Mouse (Mus musculus) A20 (cell line): ENCODE measurements around the gene Dscam.

Experiments used
- DNase-seq: peaks from one replicate; pipeline ENCODE4 v3.0.0-alpha.2; 2011; ENCODE audit warnings: low read depth, low spot score

Dscam gene

DNA sequence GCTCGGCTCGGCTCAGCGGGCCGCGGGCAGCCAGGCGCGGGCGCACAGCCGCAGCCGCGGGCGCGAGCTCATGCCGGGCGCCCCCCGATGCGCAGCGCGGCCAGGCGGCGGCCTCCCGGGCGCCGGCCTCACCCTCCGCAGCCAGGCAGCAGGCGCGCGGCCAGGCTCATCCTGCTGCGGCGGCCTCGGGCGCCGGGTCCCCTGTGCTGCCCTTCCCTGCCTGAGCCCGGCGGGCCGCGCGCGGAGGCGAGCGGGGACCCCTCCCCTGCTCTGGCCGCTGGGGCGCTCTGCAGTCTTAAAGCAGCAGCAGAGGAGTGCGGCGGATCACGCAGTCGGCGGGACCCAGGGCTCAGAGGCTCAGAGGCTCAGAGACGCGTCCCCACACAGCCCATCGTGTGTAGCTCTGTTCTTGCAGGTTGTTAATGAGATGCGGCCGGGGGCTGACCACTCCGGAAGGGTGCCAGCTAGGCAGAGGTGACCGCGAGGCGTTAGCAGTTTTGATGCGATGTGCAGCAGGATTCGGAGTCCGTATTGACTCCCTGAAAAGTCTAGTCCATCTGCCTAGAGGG, at the start of gene Dscam:
Gene Dscam, minus strand, starts transcription at position 240 of the 569 bp plus-strand sequence.
- no peak for DNase-seq

- no peak for DNase-seq
Observed at GRCm38 (mm10) chr16:97219381-97219780, 48.8 kb upstream of the Dscam start.

- no peak for DNase-seq
Observed at GRCm38 (mm10) chr16:97209997-97210396, 39.4 kb upstream of the Dscam start.

DNA sequence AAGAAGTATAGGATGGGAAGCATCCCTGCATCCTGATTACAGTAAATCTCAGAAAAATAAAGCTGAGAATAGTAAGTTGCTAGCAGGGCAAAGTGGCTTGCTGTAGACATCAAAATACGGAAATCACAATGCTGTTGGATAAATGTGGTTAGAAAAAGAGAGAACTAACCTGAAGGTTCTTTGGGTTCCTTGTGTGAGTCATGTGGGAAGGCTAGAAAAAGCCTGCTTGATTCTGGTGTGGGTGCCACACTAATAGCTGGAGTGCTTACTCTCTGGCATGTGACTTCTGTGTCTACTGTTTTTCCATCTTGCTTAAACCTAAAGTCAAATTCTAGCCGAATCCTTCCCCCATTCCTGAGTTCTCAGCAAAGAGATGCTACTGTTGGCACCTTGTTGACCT, 37.7 kb upstream of the Dscam start:
- DNase-seq: no peak

GRCm38 (mm10) chr16:97204090-97204489, 33.5 kb upstream of the Dscam start:
- DNase-seq: peak; percentile 49

DNA sequence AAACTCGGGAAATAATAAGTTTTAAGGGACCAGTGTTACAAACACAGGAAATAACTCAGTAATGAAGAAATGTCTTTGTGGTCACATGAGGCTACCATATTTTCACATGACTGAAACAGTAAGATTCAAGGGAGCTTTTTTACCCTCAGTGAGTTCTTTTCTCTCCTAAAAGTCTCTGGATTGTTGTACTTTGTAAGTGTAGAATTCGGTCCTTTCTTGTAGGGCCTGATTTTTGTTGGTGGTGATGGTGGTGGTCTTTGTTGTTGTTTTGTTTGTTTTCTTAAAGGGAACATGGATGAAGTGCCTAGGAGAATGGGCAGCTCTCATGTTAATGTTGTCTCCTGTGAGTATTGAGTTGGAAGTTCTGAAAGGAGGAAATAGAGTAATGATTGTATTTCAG, 33.0 kb upstream of the Dscam start:
- DNase-seq: no peak

DNA sequence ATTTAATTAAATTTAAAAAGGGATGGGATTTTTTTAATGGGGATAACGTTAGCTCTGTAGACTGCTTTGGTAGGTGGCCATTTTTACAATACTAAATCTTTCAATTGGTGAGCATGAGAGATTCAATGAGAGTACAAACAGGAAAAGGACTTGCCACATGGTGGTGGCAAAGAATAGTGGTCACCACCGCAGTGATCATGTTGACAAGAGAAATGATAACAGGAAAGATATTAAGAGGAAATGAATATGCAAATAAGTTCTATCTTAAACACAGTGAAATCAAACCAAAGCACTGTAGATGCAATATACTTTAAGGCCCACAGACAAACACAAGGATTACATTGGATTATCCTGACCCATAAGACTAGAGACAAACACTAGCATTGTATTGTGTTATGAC, 24.1 kb upstream of the Dscam start:
- DNase-seq: no peak

DNA sequence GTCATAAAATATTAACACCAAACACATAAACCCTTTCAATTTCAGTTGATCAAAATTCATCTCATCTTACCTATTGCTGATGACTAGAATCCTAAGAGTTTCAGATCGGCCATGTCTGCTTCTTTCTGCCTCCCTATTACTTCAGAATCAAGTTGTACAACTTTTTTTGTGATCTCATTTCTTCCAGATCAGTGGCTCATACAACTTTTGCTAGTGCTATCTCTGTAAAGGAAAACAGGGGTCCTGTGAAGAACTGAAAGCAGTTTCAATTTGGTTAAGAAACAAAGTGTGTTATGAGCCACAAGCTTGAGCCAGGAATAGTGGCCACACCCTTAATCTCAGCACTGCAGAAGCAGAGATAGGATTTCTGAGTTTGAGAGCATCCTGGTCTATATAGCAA, 23.6 kb upstream of the Dscam start:
- no peak for DNase-seq

DNA sequence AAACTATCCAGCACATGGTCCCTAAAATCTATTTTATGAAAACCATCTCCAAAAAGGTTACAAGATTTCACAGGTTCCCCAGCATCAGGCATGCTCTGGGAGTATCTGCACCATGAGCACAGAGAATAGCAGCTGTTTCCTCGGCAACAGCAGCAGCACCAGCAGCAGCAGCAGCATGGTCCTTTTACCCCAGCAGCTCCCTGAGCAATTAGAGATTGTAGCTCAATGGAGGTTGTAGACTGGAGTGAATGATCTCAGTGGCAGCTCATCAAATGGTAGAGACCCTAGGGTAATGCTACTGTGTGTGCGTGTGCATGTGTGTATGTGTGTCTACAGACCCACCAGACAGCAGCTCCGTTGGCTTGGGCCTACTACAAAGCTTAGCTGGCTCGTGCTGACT, 21.7 kb upstream of the Dscam start:
- no peak for DNase-seq

- no peak for DNase-seq
Observed at GRCm38 (mm10) chr16:97190604-97191003, 20.1 kb upstream of the Dscam start.

DNA sequence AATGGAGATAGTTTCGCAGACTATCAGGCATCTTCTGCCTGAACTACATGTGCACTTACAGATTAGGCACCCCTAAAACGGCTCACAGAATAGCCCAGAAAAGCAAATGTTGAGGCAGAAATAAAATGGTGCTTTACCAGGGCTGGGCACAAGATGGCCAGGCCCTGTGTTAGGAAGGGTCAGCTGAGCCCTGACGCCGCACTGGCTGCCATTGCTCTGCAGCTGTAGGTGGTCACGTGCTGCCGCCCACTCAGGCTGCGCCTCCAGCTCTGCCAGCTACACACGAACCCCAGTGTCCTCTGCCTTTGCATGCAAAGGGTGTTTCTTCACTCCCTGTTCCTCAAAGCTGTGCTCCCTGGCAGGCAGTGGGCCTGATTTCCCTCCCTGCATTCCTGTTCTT, 948 bp upstream of the Dscam start:
- no peak for DNase-seq

- DNase-seq: no peak
Observed at GRCm38 (mm10) chr16:97169901-97170512, 545 bp downstream of the Dscam start.

- DNase-seq: no peak
Observed at GRCm38 (mm10) chr16:97168614-97169013, 1.9 kb downstream of the Dscam start.

- DNase-seq: no peak
Observed at GRCm38 (mm10) chr16:97168030-97168429, 2.5 kb downstream of the Dscam start.

DNA sequence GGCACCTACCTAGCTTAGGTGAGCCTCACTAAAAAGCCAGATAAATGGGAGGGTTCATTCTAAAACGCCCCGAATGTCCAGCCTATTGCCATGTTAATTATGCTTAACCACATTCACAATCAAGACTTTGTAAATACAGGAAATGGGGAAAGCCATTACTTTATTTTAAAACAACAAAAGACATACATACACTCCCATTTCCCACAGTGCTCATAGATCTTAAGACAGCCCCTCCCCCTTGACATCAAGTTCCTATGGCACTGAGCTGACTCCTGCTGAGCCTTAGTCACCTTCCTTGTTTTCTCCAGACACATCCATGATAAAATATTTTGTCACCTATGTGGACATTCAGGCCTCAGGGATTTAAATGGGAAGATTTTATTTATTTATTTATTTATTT, 4.4 kb downstream of the Dscam start:
- DNase-seq: no peak

DNA sequence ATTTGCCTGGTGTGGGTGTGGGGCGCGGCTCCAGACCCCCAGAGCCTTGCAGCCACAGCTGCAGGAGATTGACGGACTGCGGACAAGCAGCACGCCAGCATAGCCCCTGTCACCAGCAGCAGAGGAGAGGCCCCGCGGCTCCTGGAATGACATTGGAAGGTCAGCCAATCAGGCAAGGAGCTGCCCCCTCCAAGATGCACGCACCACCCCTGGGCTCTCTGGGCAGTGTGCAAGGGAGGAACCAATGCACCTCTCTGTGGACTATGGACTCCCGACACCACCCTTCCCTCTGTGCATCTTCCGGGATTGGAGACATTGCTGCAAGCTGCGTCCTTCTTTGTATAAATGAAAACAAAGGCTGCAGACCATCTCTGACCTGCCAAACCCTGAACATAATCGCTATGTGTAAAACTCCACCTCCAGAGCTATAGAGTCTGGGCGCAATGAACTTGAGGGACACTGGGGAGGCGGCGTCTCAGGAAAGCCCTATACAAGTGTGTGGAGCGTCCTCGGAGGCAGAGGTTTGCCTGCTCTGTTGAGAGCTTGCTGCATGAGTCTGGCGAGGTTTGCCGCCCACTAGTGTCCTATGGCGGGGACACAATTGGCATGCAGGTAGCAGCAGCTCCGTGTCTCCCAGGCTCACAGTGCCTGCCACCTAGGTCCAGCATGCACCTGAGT, 5.0 kb downstream of the Dscam start:
- DNase-seq: no peak

DNA sequence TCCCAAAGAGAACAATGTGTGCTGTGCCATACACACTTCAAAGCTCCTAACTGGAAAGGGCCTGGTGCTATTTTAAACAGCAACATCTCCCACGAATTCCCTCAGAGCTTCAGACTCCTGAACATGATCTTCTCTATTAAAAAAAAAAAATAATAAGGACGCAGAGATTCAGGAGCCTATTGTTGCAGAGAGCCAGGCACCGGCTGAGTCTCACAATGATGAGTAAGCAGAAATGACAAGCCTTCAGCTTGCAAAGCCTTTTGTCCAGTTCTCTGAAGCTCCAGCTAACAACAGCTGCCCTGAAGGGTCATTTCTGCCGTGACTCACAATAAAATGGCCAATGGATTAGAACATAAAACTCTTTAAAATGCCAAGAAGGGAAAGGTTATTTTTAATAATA, 12.3 kb downstream of the Dscam start:
- no peak for DNase-seq

GRCm38 (mm10) chr16:97144544-97145194, 25.9 kb downstream of the Dscam start:
- DNase-seq: no peak

GRCm38 (mm10) chr16:97141943-97142342, 28.6 kb downstream of the Dscam start:
- DNase-seq: no peak

DNA sequence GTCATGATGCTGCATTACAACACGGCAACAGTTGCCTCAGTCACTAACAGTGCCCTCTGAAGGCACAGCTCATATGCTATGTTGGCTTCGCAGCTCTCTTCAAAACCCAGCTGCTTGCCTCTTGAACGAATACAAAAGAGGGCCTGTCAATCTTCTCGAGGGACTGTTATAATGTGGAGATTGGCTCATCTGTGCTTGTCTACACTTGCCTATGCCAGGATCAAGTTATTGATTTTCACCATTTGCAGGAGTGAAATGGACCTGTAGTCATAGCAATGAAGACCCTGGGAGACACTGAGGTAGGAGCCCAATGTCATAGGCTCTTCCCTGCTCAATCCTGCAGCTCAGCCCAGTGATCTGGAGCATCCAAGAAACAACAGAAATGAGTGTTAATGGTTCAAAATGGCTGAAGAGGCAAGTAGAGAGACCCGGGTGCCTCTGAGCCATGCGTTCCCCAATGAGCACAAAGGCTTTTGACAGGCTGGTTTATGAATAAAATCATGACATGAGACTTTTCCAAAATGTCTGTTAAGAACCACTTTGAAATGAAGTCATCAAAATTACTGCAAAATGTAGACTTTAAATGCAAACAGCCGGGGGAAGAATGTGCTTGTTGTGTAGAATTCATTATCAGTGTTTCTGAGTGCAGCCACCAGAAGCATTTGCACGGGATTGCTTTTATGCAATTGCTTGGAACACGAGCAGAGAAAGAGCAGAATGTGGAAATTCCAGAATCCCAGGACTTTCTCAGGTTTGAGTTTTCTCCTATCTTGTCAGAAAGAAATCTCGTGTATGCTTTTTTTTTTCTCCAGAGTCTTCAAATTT, 35.3 kb downstream of the Dscam start:
- no peak for DNase-seq

- DNase-seq: no peak
Observed at GRCm38 (mm10) chr16:97127296-97127695, 43.3 kb downstream of the Dscam start.

DNA sequence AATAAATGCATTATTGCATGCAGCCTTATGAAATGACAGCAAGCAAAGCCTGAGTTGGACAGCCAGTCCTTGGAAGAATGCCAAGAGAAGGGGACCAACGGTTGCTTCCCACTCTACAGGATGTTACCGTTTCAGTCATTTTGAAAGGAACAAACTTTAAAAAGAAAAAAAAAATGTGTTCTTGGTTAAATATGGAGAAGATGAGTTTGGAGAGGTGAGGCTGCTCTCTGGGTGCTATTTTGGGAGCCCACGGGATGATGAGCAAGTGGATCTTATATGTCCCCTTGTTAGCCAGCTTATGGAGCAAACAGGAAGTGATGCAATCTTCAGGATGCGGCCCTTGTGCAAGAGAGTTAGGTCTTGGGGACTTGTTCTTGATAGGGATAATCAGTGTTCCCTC, 60.5 kb downstream of the Dscam start:
- DNase-seq: no peak
